Mouse (Mus musculus): Measurements from ENCODE around the gene Zfp709.
"Not testable (repeated sequence)": the region's sequence is repeated elsewhere in the genome, so short reads cannot be mapped to it uniquely, and the experiment has no call there.

DNA sequence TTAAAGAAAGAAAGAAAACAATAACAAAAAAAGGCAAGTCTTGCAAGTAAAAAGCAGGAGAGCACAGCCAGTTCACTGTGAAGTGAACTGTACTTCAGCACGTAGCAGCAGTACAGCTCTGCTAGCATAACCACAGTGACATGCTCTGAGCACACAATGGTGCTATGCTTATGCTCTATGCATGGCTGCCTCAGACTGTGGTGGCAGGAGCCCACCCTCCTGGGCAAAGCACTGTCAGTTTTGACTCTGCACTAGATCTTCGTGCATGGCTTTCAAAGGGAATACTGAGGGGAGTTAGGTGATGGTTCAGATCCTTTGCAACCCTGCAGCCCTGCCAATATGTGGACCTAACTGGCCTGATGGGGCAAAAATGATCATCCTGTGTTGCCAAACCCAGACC lies 24.5 kb upstream of the Zfp709 start:
- not testable (repeated sequence) for TF ChIP-seq GATA1 (IDR thresholded peaks at IDR 0.05; ENCODE audit: borderline replicate concordance, low read length); FLI1 (IDR thresholded peaks at IDR 0.05; ENCODE audit: low read length)
